Mouse (Mus musculus) ES-Bruce4 (cell line): ENCODE measurements around the gene Gfra1.

Experiments
- CTCF ChIP-seq: IDR thresholded peaks from one replicate; pipeline ENCODE4 v1.8.1; 2011; ENCODE audit warnings: low read depth, low read length
- POLR2A ChIP-seq: IDR thresholded peaks from one replicate; pipeline ENCODE4 v1.8.1; 2011; ENCODE audit warnings: low read length; ENCODE audit not compliant: insufficient read depth

DNA sequence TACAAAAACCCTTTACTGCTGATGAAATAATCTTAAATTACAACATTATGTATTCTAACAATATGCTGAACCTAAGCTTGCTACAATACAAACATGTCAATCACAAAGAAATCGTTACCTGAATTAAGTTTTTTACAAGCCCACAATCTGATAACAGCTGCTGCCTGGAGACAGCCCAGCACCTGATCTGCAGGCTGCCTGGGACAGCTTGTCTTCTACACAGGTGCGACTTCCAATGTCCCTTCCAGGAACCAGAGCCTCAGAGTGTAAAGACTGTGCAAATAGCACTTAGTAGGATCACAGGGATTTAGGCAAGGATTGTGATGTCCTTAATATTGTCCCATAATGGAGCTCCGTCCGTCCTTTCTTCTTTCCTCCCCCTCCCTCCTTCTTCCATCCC, 204.0 kb downstream of the Gfra1 start:
- TF ChIP-seq CTCF (no peak), POLR2A (no peak)
